Mouse (Mus musculus): ENCODE measurements around the gene Dnaic1. TPM values are rescaled to one million over a fixed set of nuclear protein-coding genes. Genes with fewer than 3 reads are reported as not detected.

The Dnaic1 gene
- total and polyA plus RNA-seq, 3 experiments: not detected

- ATAC-seq (ENCODE audit: extremely low read depth, insufficient number of reproducible peaks, low FRiP score, poor library complexity, severe bottlenecking) (no peak), DNase-seq (ENCODE audit: low spot score) (no peak)
- H3K4me3 ChIP-seq (ENCODE audit: low read depth, low read length): no peak overlapping the region
- H3K36me3 ChIP-seq (replicated peaks): no peaks in the 10 kb centered on the region
- TF ChIP-seq GATA1 (IDR thresholded peaks at IDR 0.05; ENCODE audit: borderline replicate concordance, low read length) (no peak), GATA2 (IDR thresholded peaks at IDR 0.05; ENCODE audit: borderline replicate concordance, low read depth, low read length) (no peak), TAL1 (conservative IDR thresholded peaks at IDR 0.05; ENCODE audit: low read depth, low read length) (no peak), CTCF (IDR thresholded peaks at IDR 0.05; ENCODE audit: low read depth, low read length) (no peak), POLR2AphosphoS5 (IDR thresholded peaks at IDR 0.05; ENCODE audit: insufficient replicate concordance, low read depth, low read length) (no peak)
- no peaks in the 10 kb centered on the region for H3K4me1 ChIP-seq (ENCODE audit: insufficient read depth, low read depth, low read length)
- H3K27me3 ChIP-seq (ENCODE audit: insufficient read depth, low read length): peaks cover 10% of the 10 kb centered on the region
- no peaks in the 10 kb centered on the region for H3K9me3 ChIP-seq (replicated peaks)
Measured at GRCm38 (mm10) chr4:41557092-41557491, 12.5 kb upstream of the Dnaic1 start.

- no peak for DNase-seq (ENCODE audit: low spot score)
Measured at GRCm38 (mm10) chr4:41563297-41563696, 6.3 kb upstream of the Dnaic1 start.

GRCm38 (mm10) chr4:41566123-41566522, 3.5 kb upstream of the Dnaic1 start:
- DNase-seq (ENCODE audit: low spot score): no peak
- no peak for TF ChIP-seq GATA1 (IDR thresholded peaks at IDR 0.05; ENCODE audit: borderline replicate concordance, low read length)
- TF ChIP-seq POLR2AphosphoS5 (IDR thresholded peaks at IDR 0.05; ENCODE audit: insufficient replicate concordance, low read depth, low read length): no peak
- TF ChIP-seq GATA2 (IDR thresholded peaks at IDR 0.05; ENCODE audit: borderline replicate concordance, low read depth, low read length): no peak
- TF ChIP-seq CTCF (IDR thresholded peaks at IDR 0.05; ENCODE audit: low read depth, low read length): no peak
- no peak for TF ChIP-seq TAL1 (conservative IDR thresholded peaks at IDR 0.05; ENCODE audit: low read depth, low read length)

More at GRCm38 (mm10) chr4:41563297-41563696, 6.3 kb upstream of the Dnaic1 start:
- no peak for TF ChIP-seq CTCF (IDR thresholded peaks at IDR 0.05; ENCODE audit: low read depth, low read length)
- no peak for TF ChIP-seq GATA2 (IDR thresholded peaks at IDR 0.05; ENCODE audit: borderline replicate concordance, low read depth, low read length)
- no peak for TF ChIP-seq GATA1 (IDR thresholded peaks at IDR 0.05; ENCODE audit: borderline replicate concordance, low read length)
- TF ChIP-seq TAL1 (conservative IDR thresholded peaks at IDR 0.05; ENCODE audit: low read depth, low read length): no peak
- TF ChIP-seq POLR2AphosphoS5 (IDR thresholded peaks at IDR 0.05; ENCODE audit: insufficient replicate concordance, low read depth, low read length): no peak
- H3K9me3 ChIP-seq (replicated peaks): no peaks in the 10 kb centered on the region
- peaks cover 7% of the 10 kb centered on the region for H3K4me1 ChIP-seq (ENCODE audit: insufficient read depth, low read depth, low read length)
- ATAC-seq (ENCODE audit: extremely low read depth, insufficient number of reproducible peaks, low FRiP score, poor library complexity, severe bottlenecking): no peak
- peaks cover 25% of the 10 kb centered on the region for H3K27me3 ChIP-seq (ENCODE audit: insufficient read depth, low read length)
- H3K36me3 ChIP-seq (replicated peaks): no peaks in the 10 kb centered on the region
- H3K4me3 ChIP-seq (ENCODE audit: low read depth, low read length): no peak overlapping the region

GRCm38 (mm10) chr4:41568239-41568638, 1.3 kb upstream of the Dnaic1 start:
- DNase-seq (ENCODE audit: low spot score): no peak
- peaks cover 31% of the 10 kb centered on the region for H3K27me3 ChIP-seq (ENCODE audit: insufficient read depth, low read length)

More at GRCm38 (mm10) chr4:41566123-41566522, 3.5 kb upstream of the Dnaic1 start:
- Histone ChIP-seq H3K4me3 (ENCODE audit: low read depth, low read length) (no peak overlapping the region), H3K9me3 (replicated peaks) (no peaks in the 10 kb centered on the region), H3K4me1 (ENCODE audit: insufficient read depth, low read depth, low read length) (peaks cover 23% of the 10 kb centered on the region), H3K27me3 (ENCODE audit: insufficient read depth, low read length) (peaks cover 25% of the 10 kb centered on the region), H3K36me3 (replicated peaks) (no peaks in the 10 kb centered on the region)
- no peak for ATAC-seq (ENCODE audit: extremely low read depth, insufficient number of reproducible peaks, low FRiP score, poor library complexity, severe bottlenecking)

GRCm38 (mm10) chr4:41568682-41569410, 729 bp upstream of the Dnaic1 start:
- DNase-seq (ENCODE audit: low spot score) (peak; percentile 4), ATAC-seq (ENCODE audit: extremely low read depth, insufficient number of reproducible peaks, low FRiP score, poor library complexity, severe bottlenecking) (no peak)
- no peaks in the 10 kb centered on the region for H3K9me3 ChIP-seq (replicated peaks)
- peaks cover 31% of the 10 kb centered on the region for H3K27me3 ChIP-seq (ENCODE audit: insufficient read depth, low read length)
- no peaks in the 10 kb centered on the region for H3K36me3 ChIP-seq (replicated peaks)
- peaks cover 23% of the 10 kb centered on the region for H3K4me1 ChIP-seq (ENCODE audit: insufficient read depth, low read depth, low read length)
- TF ChIP-seq CTCF (IDR thresholded peaks at IDR 0.05; ENCODE audit: low read depth, low read length) (no peak), TAL1 (conservative IDR thresholded peaks at IDR 0.05; ENCODE audit: low read depth, low read length) (no peak), GATA2 (IDR thresholded peaks at IDR 0.05; ENCODE audit: borderline replicate concordance, low read depth, low read length) (no peak), GATA1 (IDR thresholded peaks at IDR 0.05; ENCODE audit: borderline replicate concordance, low read length) (no peak), POLR2AphosphoS5 (IDR thresholded peaks at IDR 0.05; ENCODE audit: insufficient replicate concordance, low read depth, low read length) (no peak)
- peak overlapping the region; percentile 76 for H3K4me3 ChIP-seq (ENCODE audit: low read depth, low read length)

More at GRCm38 (mm10) chr4:41568239-41568638, 1.3 kb upstream of the Dnaic1 start:
- no peak for ATAC-seq (ENCODE audit: extremely low read depth, insufficient number of reproducible peaks, low FRiP score, poor library complexity, severe bottlenecking)
- Histone ChIP-seq H3K4me1 (ENCODE audit: insufficient read depth, low read depth, low read length) (peaks cover 23% of the 10 kb centered on the region), H3K36me3 (replicated peaks) (no peaks in the 10 kb centered on the region), H3K4me3 (ENCODE audit: low read depth, low read length) (peak overlapping the region; percentile 76; the same call in 1 of the 2 replicates), H3K9me3 (replicated peaks) (no peaks in the 10 kb centered on the region)
- TF ChIP-seq TAL1 (conservative IDR thresholded peaks at IDR 0.05; ENCODE audit: low read depth, low read length): no peak
- no peak for TF ChIP-seq GATA2 (IDR thresholded peaks at IDR 0.05; ENCODE audit: borderline replicate concordance, low read depth, low read length)
- no peak for TF ChIP-seq POLR2AphosphoS5 (IDR thresholded peaks at IDR 0.05; ENCODE audit: insufficient replicate concordance, low read depth, low read length)
- no peak for TF ChIP-seq CTCF (IDR thresholded peaks at IDR 0.05; ENCODE audit: low read depth, low read length)
- TF ChIP-seq GATA1 (IDR thresholded peaks at IDR 0.05; ENCODE audit: borderline replicate concordance, low read length): no peak

GRCm38 (mm10) chr4:41571490-41571889, 1.9 kb downstream of the Dnaic1 start:
- ATAC-seq (ENCODE audit: extremely low read depth, insufficient number of reproducible peaks, low FRiP score, poor library complexity, severe bottlenecking): no peak
- Histone ChIP-seq H3K4me3 (ENCODE audit: low read depth, low read length) (no peak overlapping the region), H3K9me3 (replicated peaks) (no peaks in the 10 kb centered on the region), H3K4me1 (ENCODE audit: insufficient read depth, low read depth, low read length) (peaks cover 23% of the 10 kb centered on the region), H3K27me3 (ENCODE audit: insufficient read depth, low read length) (peaks cover 26% of the 10 kb centered on the region), H3K36me3 (replicated peaks) (no peaks in the 10 kb centered on the region)
- TF ChIP-seq POLR2AphosphoS5 (IDR thresholded peaks at IDR 0.05; ENCODE audit: insufficient replicate concordance, low read depth, low read length): no peak
- TF ChIP-seq GATA1 (IDR thresholded peaks at IDR 0.05; ENCODE audit: borderline replicate concordance, low read length): no peak
- no peak for TF ChIP-seq CTCF (IDR thresholded peaks at IDR 0.05; ENCODE audit: low read depth, low read length)
- no peak for TF ChIP-seq TAL1 (conservative IDR thresholded peaks at IDR 0.05; ENCODE audit: low read depth, low read length)
- no peak for TF ChIP-seq GATA2 (IDR thresholded peaks at IDR 0.05; ENCODE audit: borderline replicate concordance, low read depth, low read length)
- DNase-seq (ENCODE audit: low spot score): no peak

All from G1E (cell line).